Mouse (Mus musculus) layer of hippocampus, adult 11-12 months (tissue): ENCODE results near the gene Yjefn3.
A peak's percentile ranks its signal among the peaks of the same experiment; 100 is the strongest.

ENCODE experiments used
- DNase-seq: peaks from one replicate; pipeline ENCODE4 v3.0.0; 2022; ENCODE audit warnings: low spot score

The Yjefn3 gene

GRCm38 (mm10) chr8:69907106-69907505, 4.6 kb upstream of the Yjefn3 start:
- DNase-seq = no peak

- DNase-seq = no peak
These were observed 3.7 kb upstream of the Yjefn3 start for GRCm38 (mm10) chr8:69906260-69906659.

- DNase-seq = no peak
These were observed 1.6 kb upstream of the Yjefn3 start for GRCm38 (mm10) chr8:69904096-69904495.

GRCm38 (mm10) chr8:69903063-69903542, 591 bp upstream of the Yjefn3 start:
- peak; percentile 99 for DNase-seq

- DNase-seq = peak; percentile 97
These were observed 889 bp downstream of the Yjefn3 start for GRCm38 (mm10) chr8:69901484-69902162.

GRCm38 (mm10) chr8:69900895-69901451, 1.5 kb downstream of the Yjefn3 start:
- DNase-seq = no peak

GRCm38 (mm10) chr8:69899876-69900275, 2.6 kb downstream of the Yjefn3 start:
- DNase-seq = no peak

- DNase-seq = no peak
These were observed 4.7 kb downstream of the Yjefn3 start for GRCm38 (mm10) chr8:69897857-69898256.

GRCm38 (mm10) chr8:69895772-69896451, 6.6 kb downstream of the Yjefn3 start:
- DNase-seq = no peak

- no peak for DNase-seq
These were observed 7.6 kb downstream of the Yjefn3 start for GRCm38 (mm10) chr8:69894836-69895332.

GRCm38 (mm10) chr8:69893863-69894262, 8.6 kb downstream of the Yjefn3 start:
- DNase-seq = peak; percentile 71

GRCm38 (mm10) chr8:69890813-69891241, 11.7 kb downstream of the Yjefn3 start:
- peak; percentile 74 for DNase-seq

- DNase-seq = no peak
These were observed 13.6 kb downstream of the Yjefn3 start for GRCm38 (mm10) chr8:69888902-69889301.

- no peak for DNase-seq
These were observed 14.2 kb downstream of the Yjefn3 start for GRCm38 (mm10) chr8:69888244-69888866.

GRCm38 (mm10) chr8:69887289-69888243, 14.9 kb downstream of the Yjefn3 start, which contains the start of gene Cilp2:
Gene Cilp2, minus strand, starts transcription at chr8:69887687.
- DNase-seq = no peak

- no peak for DNase-seq
These were observed 18.4 kb downstream of the Yjefn3 start for GRCm38 (mm10) chr8:69884141-69884540.

GRCm38 (mm10) chr8:69882833-69883600, 19.5 kb downstream of the Yjefn3 start:
- DNase-seq = no peak

GRCm38 (mm10) chr8:69882021-69882756, 20.3 kb downstream of the Yjefn3 start:
- DNase-seq = peak; percentile 54

- DNase-seq = no peak
These were observed 21.1 kb downstream of the Yjefn3 start for GRCm38 (mm10) chr8:69881261-69881865.
